Mouse (Mus musculus) liver, embryonic 14.5 days (tissue): ENCODE measurements around the gene Olfr99.
"Not testable (repeated sequence)": the region's sequence is repeated elsewhere in the genome, so short reads cannot be mapped to it uniquely, and the experiment has no call there.

Experiments
- CTCF ChIP-seq: IDR thresholded peaks from 2 replicates; pipeline ENCODE4 v1.5.1; 2016; ENCODE audit warnings: antibody characterized with exemption, low read depth, control low read depth
- EP300 ChIP-seq: IDR thresholded peaks from 2 replicates; pipeline ENCODE4 v1.6.1; 2016; ENCODE audit warnings: antibody characterized with exemption, low read depth

GRCm38 (mm10) chr17:37237230-37237629, 46.0 kb downstream of the Olfr99 start, which contains the start of gene Olfr97:
- not testable (repeated sequence) for TF ChIP-seq CTCF, EP300
